Mouse (Mus musculus) E14TG2a.4 (cell line): ENCODE results near the gene Mrpl12.

Experiments used
- CTCF ChIP-seq: conservative IDR thresholded peaks from 2 replicates; pipeline ENCODE4 v1.5.1; 2014; ENCODE audit warnings: low read length
- NANOG ChIP-seq: IDR thresholded peaks from 2 replicates; pipeline ENCODE4 v1.6.1; 2014; ENCODE audit warnings: borderline replicate concordance, low read length, mixed read lengths
- POU5F1 ChIP-seq: IDR thresholded peaks from 2 replicates; pipeline ENCODE4 v1.6.1; 2014; ENCODE audit warnings: low read length, borderline replicate concordance

GRCm38 (mm10) chr11:120498226-120498625 lies 13.8 kb downstream of the Mrpl12 start:
- no peak for TF ChIP-seq CTCF
- no peak for TF ChIP-seq NANOG
- TF ChIP-seq POU5F1: no peak
